Mouse (Mus musculus) midbrain, embryonic 14.5 days (tissue): ENCODE data around the gene Rin2. TPM values are rescaled to one million over a fixed set of nuclear protein-coding genes. Genes with fewer than 3 reads are reported as not detected.

Source experiments
- ATAC-seq: fragments of 200-750 bp; cut with Nextera tagmentation; 2 replicates; pipeline ENCODE4 v1.8.0; 2017; ENCODE audit warnings: moderate number of reproducible peaks, moderate library complexity; ENCODE audit not compliant: low FRiP score, low TSS enrichment
- DNase-seq: peaks from one replicate; pipeline ENCODE4 v3.0.0-alpha.2; 2015
- H3K27ac ChIP-seq: fragments of 300-500 bp; sonication (generic); replicated peaks from 2 replicates; pipeline ENCODE4 v1.5.1; 2014; ENCODE audit warnings: mild to moderate bottlenecking, low read depth, low read length, moderate library complexity
- H3K27me3 ChIP-seq: fragments of 300-500 bp; sonication (generic); 2 replicates; pipeline ENCODE4 v1.6.1; 2014; ENCODE audit warnings: low read length, control low read depth, mixed read lengths; ENCODE audit not compliant: control insufficient read depth, insufficient read depth
- H3K36me3 ChIP-seq: fragments of 300-500 bp; sonication (generic); 2 replicates; pipeline ENCODE4 v1.6.1; 2014; ENCODE audit warnings: low read length, control low read depth; ENCODE audit not compliant: control insufficient read depth, insufficient read depth
- H3K4me1 ChIP-seq: fragments of 300-500 bp; sonication (generic); 2 replicates; pipeline ENCODE4 v1.6.1; 2014; ENCODE audit warnings: mild to moderate bottlenecking, antibody characterized with exemption, low read length, control low read depth; ENCODE audit not compliant: control insufficient read depth, insufficient read depth
- H3K4me2 ChIP-seq: fragments of 300-500 bp; sonication (generic); 2 replicates; pipeline ENCODE4 v1.6.1; 2014; ENCODE audit warnings: mild to moderate bottlenecking, low read length, moderate library complexity
- H3K4me3 ChIP-seq: fragments of 300-500 bp; sonication (generic); replicated peaks from 2 replicates; pipeline ENCODE4 v1.5.1; 2014; ENCODE audit warnings: low read depth, low read length
- H3K9ac ChIP-seq: fragments of 300-500 bp; sonication (generic); replicated peaks from 2 replicates; pipeline ENCODE4 v1.6.1; 2014; ENCODE audit warnings: mild to moderate bottlenecking, low read length, moderate library complexity
- H3K9me3 ChIP-seq: fragments of 300-500 bp; sonication (generic); 2 replicates; pipeline ENCODE4 v1.6.1; 2016; ENCODE audit warnings: low read length, control low read depth, mixed read lengths; ENCODE audit not compliant: control insufficient read depth
- WGBS: fragments of 180-500 bp; shearing (Covaris S2); extraction: QIAGEN DNeasy Blood & Tissue Kit; methylation state at CpG from one replicate; pipeline ENCODE4 v1.1.7; 2014; 5-methylcytosine and 5-hydroxymethylcytosine counted together
- polyA plus RNA-seq: library from polyadenylated mRNA; unstranded; fragments of >200 nt; fragmentation: Nextera tagmentation; extraction: Ambion mirVana; gene quantifications from 2 replicates; pipeline ENCODE4 v1.2.1, GENCODE M21; 2014

The Rin2 gene
- polyA plus RNA-seq, 1 experiment from 2014 or later = 14.6 TPM

GRCm38 (mm10) chr2:145871308-145871707 lies 196.3 kb downstream of the Rin2 start:
- Histone ChIP-seq H3K4me2 (no peak overlapping the region), H3K36me3 (peaks cover under 1% of the 10 kb centered on the region; the same call in 1 of the 2 replicates), H3K9ac (no peak overlapping the region), H3K27ac (no peak overlapping the region), H3K4me1 (no peaks in the 10 kb centered on the region), H3K9me3 (no peaks in the 10 kb centered on the region), H3K27me3 (no peaks in the 10 kb centered on the region), H3K4me3 (no peak overlapping the region)
- no peak for DNase-seq
- 83% methylated on average over 4 of the region's 4 CpGs for WGBS
- ATAC-seq = no peak

- ATAC-seq = no peak
These were observed 197.1 kb downstream of the Rin2 start for GRCm38 (mm10) chr2:145872099-145872498.

GRCm38 (mm10) chr2:145873953-145874352 lies 198.9 kb downstream of the Rin2 start:
- Histone ChIP-seq H3K9ac (no peak overlapping the region), H3K4me3 (no peak overlapping the region), H3K36me3 (peaks cover 10% of the 10 kb centered on the region), H3K4me2 (no peak overlapping the region), H3K9me3 (no peaks in the 10 kb centered on the region), H3K27ac (no peak overlapping the region), H3K4me1 (no peaks in the 10 kb centered on the region), H3K27me3 (no peaks in the 10 kb centered on the region)
- 88% methylated on average over 1 of the region's 1 CpGs for WGBS
- ATAC-seq (no peak), DNase-seq (no peak)

More at GRCm38 (mm10) chr2:145872099-145872498, 197.1 kb downstream of the Rin2 start:
- H3K4me3 ChIP-seq = no peak overlapping the region
- H3K4me2 ChIP-seq = no peak overlapping the region
- no peak for DNase-seq
- H3K4me1 ChIP-seq = no peaks in the 10 kb centered on the region
- H3K9ac ChIP-seq = no peak overlapping the region
- peaks cover 8% of the 10 kb centered on the region for H3K36me3 ChIP-seq
- no peaks in the 10 kb centered on the region for H3K27me3 ChIP-seq
- no peaks in the 10 kb centered on the region for H3K9me3 ChIP-seq
- no peak overlapping the region for H3K27ac ChIP-seq
- 94% methylated on average over 1 of the region's 1 CpGs for WGBS

- 67% methylated on average over 3 of the region's 3 CpGs for WGBS
- H3K27ac ChIP-seq = no peak overlapping the region
- H3K36me3 ChIP-seq = peaks cover 14% of the 10 kb centered on the region
- DNase-seq = no peak
- H3K4me3 ChIP-seq = no peak overlapping the region
- no peaks in the 10 kb centered on the region for H3K9me3 ChIP-seq
- no peaks in the 10 kb centered on the region for H3K27me3 ChIP-seq
- no peak overlapping the region for H3K4me2 ChIP-seq
- no peak for ATAC-seq
- H3K9ac ChIP-seq = no peak overlapping the region
- no peaks in the 10 kb centered on the region for H3K4me1 ChIP-seq
These were observed 200.0 kb downstream of the Rin2 start for GRCm38 (mm10) chr2:145874879-145875482.

GRCm38 (mm10) chr2:145877191-145877590 lies 202.2 kb downstream of the Rin2 start:
- Histone ChIP-seq H3K4me1 (no peaks in the 10 kb centered on the region), H3K9me3 (no peaks in the 10 kb centered on the region), H3K27ac (no peak overlapping the region), H3K4me3 (no peak overlapping the region), H3K27me3 (no peaks in the 10 kb centered on the region), H3K9ac (no peak overlapping the region), H3K4me2 (no peak overlapping the region), H3K36me3 (peaks cover 18% of the 10 kb centered on the region)
- ATAC-seq (no peak), DNase-seq (no peak)
- 94% methylated on average over 3 of the region's 3 CpGs for WGBS

GRCm38 (mm10) chr2:145880887-145881747 lies 206.1 kb downstream of the Rin2 start:
- no peaks in the 10 kb centered on the region for H3K4me1 ChIP-seq
- H3K9ac ChIP-seq = no peak overlapping the region
- ATAC-seq = no peak
- H3K27me3 ChIP-seq = no peaks in the 10 kb centered on the region
- WGBS = 70% methylated on average over 11 of the region's 11 CpGs
- no peak overlapping the region for H3K27ac ChIP-seq
- no peak overlapping the region for H3K4me3 ChIP-seq
- DNase-seq = no peak
- no peak overlapping the region for H3K4me2 ChIP-seq
- peaks cover 29% of the 10 kb centered on the region for H3K36me3 ChIP-seq
- H3K9me3 ChIP-seq = no peaks in the 10 kb centered on the region

- no peaks in the 10 kb centered on the region for H3K9me3 ChIP-seq
- no peaks in the 10 kb centered on the region for H3K27me3 ChIP-seq
- WGBS = 90% methylated on average over 5 of the region's 5 CpGs
- no peak overlapping the region for H3K4me2 ChIP-seq
- H3K4me3 ChIP-seq = no peak overlapping the region
- H3K9ac ChIP-seq = no peak overlapping the region
- ATAC-seq = no peak
- H3K27ac ChIP-seq = no peak overlapping the region
- H3K4me1 ChIP-seq = no peaks in the 10 kb centered on the region
- H3K36me3 ChIP-seq = peaks cover 22% of the 10 kb centered on the region
- DNase-seq = no peak
These were observed 206.9 kb downstream of the Rin2 start for GRCm38 (mm10) chr2:145881932-145882331.

GRCm38 (mm10) chr2:145882398-145882797 lies 207.4 kb downstream of the Rin2 start:
- H3K27ac ChIP-seq = no peak overlapping the region
- DNase-seq = peak; percentile 63
- WGBS = 21% methylated on average over 2 of the region's 2 CpGs
- H3K4me2 ChIP-seq = no peak overlapping the region
- H3K27me3 ChIP-seq = no peaks in the 10 kb centered on the region
- H3K9me3 ChIP-seq = no peaks in the 10 kb centered on the region
- H3K4me1 ChIP-seq = no peaks in the 10 kb centered on the region
- no peak overlapping the region for H3K4me3 ChIP-seq
- no peak for ATAC-seq
- H3K9ac ChIP-seq = no peak overlapping the region
- peaks cover 21% of the 10 kb centered on the region for H3K36me3 ChIP-seq
